Mouse (Mus musculus): ENCODE data around the gene Iffo1.

DNA sequence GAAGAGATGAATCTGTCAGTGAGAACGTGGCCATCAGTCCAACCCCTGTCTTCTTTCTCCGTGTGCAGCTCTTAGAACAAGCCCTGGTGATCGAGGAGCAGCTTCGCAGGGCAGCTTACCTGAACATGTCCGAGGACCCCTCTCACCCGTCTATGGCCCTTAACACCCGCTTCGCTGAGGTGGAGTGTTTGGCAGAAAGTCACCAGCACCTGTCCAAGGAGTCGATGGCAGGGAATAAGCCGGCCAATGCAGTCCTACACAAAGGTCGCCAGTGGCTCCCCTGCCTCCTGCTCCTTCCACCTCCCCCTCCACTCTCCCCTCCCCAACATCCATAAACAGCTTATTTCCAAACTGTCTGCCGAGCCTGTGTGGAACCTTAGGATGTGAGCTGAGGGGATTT lies 16.3 kb upstream of the Iffo1 start:
- TF ChIP-seq POLR2A (IDR thresholded peaks at IDR 0.05; ENCODE audit: control insufficient read depth, extremely low read depth, insufficient read depth, low read length, poor library complexity) (no peak), CTCF (IDR thresholded peaks at IDR 0.05; ENCODE audit: borderline replicate concordance, control insufficient read depth, extremely low read depth, insufficient read depth, low read length, poor library complexity) (no peak)

Measured in thymus, adult 2 months (tissue).